Mouse (Mus musculus): ENCODE results near the gene Gas2l3. TPM values are rescaled to one million over a fixed set of nuclear protein-coding genes. Genes with fewer than 3 reads are reported as not detected.

Gas2l3 gene
- total and polyA plus RNA-seq, 3 experiments, result 2.9 to 3.7 TPM; not detected in 1

GRCm38 (mm10) chr10:89430751-89431150 lies 13.0 kb downstream of the Gas2l3 start:
- H3K4me3 ChIP-seq (ENCODE audit: control insufficient read depth in 1 of 2, insufficient read depth in 1 of 2, low read depth in 2 of 2, low read length in 2 of 2), result no peak overlapping the region
- H3K27ac ChIP-seq (ENCODE audit: control insufficient read depth, low read depth, low read length), result no peak overlapping the region
- H3K4me1 ChIP-seq (ENCODE audit: control insufficient read depth in 1 of 2, insufficient read depth in 2 of 2, low read length in 2 of 2), result no peaks in the 10 kb centered on the region
- H3K79me2 ChIP-seq (ENCODE audit: control insufficient read depth, insufficient read depth, low read length, poor library complexity), result no peaks in the 10 kb centered on the region
- H3K27me3 ChIP-seq (ENCODE audit: control insufficient read depth in 1 of 2, insufficient read depth in 2 of 2, low read length in 2 of 2), result no peaks in the 10 kb centered on the region
- DNase-seq (ENCODE audit: low read depth, low spot score), result no peak
- H3K9ac ChIP-seq (ENCODE audit: control insufficient read depth, low read depth, low read length, poor library complexity, severe bottlenecking), result no peak overlapping the region
- no peak for TF ChIP-seq GATA1 (IDR thresholded peaks at IDR 0.05; ENCODE audit: low read depth, low read length)
- no peak for TF ChIP-seq USF2 (IDR thresholded peaks at IDR 0.05; ENCODE audit: borderline replicate concordance in 1 of 2, insufficient read depth in 1 of 2, low read depth in 1 of 2, low read length in 2 of 2)
- TF ChIP-seq TAL1 (IDR thresholded peaks at IDR 0.05; ENCODE audit: low read length), result no peak
- no peak for TF ChIP-seq USF1 (IDR thresholded peaks at IDR 0.05; ENCODE audit: low read depth, low read length)
- no peak for TF ChIP-seq CTCF (IDR thresholded peaks at IDR 0.05 in 2 of 3, conservative IDR thresholded peaks at IDR 0.05 in 1 of 3; ENCODE audit: control insufficient read depth in 1 of 3, insufficient read depth in 1 of 3, low read depth in 2 of 3, low read length in 3 of 3, poor library complexity in 1 of 3, severe bottlenecking in 1 of 3)
- TF ChIP-seq POLR2A (IDR thresholded peaks at IDR 0.05; ENCODE audit: control insufficient read depth in 1 of 2, insufficient read depth in 1 of 2, low read depth in 1 of 2, low read length in 2 of 2, poor library complexity in 1 of 2), result no peak
- no peak for TF ChIP-seq ZMIZ1 (IDR thresholded peaks at IDR 0.05; ENCODE audit: low read depth, low read length)
- no peak for TF ChIP-seq NELFE (IDR thresholded peaks at IDR 0.05; ENCODE audit: low read depth, low read length)
- no peak for TF ChIP-seq MEF2A (IDR thresholded peaks at IDR 0.05; ENCODE audit: extremely low read depth, insufficient replicate concordance, low read depth, low read length, poor library complexity, severe bottlenecking)
- no peak for TF ChIP-seq MXI1 (IDR thresholded peaks at IDR 0.05; ENCODE audit: low read depth, low read length)
- TF ChIP-seq SIN3A (IDR thresholded peaks at IDR 0.05; ENCODE audit: low read length), result no peak
- no peak for TF ChIP-seq TBP (IDR thresholded peaks at IDR 0.05; ENCODE audit: low read depth, low read length)
- TF ChIP-seq ZKSCAN1 (IDR thresholded peaks at IDR 0.05; ENCODE audit: low read depth, low read length), result no peak
- TF ChIP-seq RCOR1 (IDR thresholded peaks at IDR 0.05; ENCODE audit: low read depth, low read length), result no peak
- no peak for TF ChIP-seq NRF1 (IDR thresholded peaks at IDR 0.05; ENCODE audit: insufficient read depth, low read depth, low read length, poor library complexity, severe bottlenecking)
- no peak for TF ChIP-seq MYC (IDR thresholded peaks at IDR 0.05; ENCODE audit: low read depth, low read length)
- TF ChIP-seq MAFK (IDR thresholded peaks at IDR 0.05; ENCODE audit: borderline replicate concordance, low read depth, low read length), result no peak
- no peak for TF ChIP-seq CHD2 (IDR thresholded peaks at IDR 0.05; ENCODE audit: low read length)
- H3K9me3 ChIP-seq (replicated peaks; ENCODE audit: insufficient read depth, low read length), result no peaks in the 10 kb centered on the region
- H3K36me3 ChIP-seq (ENCODE audit: control insufficient read depth in 1 of 2, insufficient read depth in 2 of 2, low read length in 2 of 2), result no peaks in the 10 kb centered on the region; a peak in 2 of 4 replicates

GRCm38 (mm10) chr10:89424800-89425393 lies 18.9 kb downstream of the Gas2l3 start:
- Histone ChIP-seq H3K9me3 (replicated peaks; ENCODE audit: insufficient read depth, low read length) (no peaks in the 10 kb centered on the region), H3K9ac (ENCODE audit: control insufficient read depth, low read depth, low read length, poor library complexity, severe bottlenecking) (no peak overlapping the region), H3K4me3 (ENCODE audit: control insufficient read depth in 1 of 2, insufficient read depth in 1 of 2, low read depth in 2 of 2, low read length in 2 of 2) (no peak overlapping the region), H3K4me1 (ENCODE audit: control insufficient read depth in 1 of 2, insufficient read depth in 2 of 2, low read length in 2 of 2) (peaks cover 8 to 11% of the 10 kb centered on the region in 2 experiments), H3K36me3 (ENCODE audit: control insufficient read depth in 1 of 2, insufficient read depth in 2 of 2, low read length in 2 of 2) (peaks cover 3 to 15% of the 10 kb centered on the region in 2 experiments), H3K79me2 (ENCODE audit: control insufficient read depth, insufficient read depth, low read length, poor library complexity) (no peaks in the 10 kb centered on the region), H3K27me3 (ENCODE audit: control insufficient read depth in 1 of 2, insufficient read depth in 2 of 2, low read length in 2 of 2) (no peaks in the 10 kb centered on the region), H3K27ac (ENCODE audit: control insufficient read depth, low read depth, low read length) (no peak overlapping the region)
- no peak for DNase-seq (ENCODE audit: low read depth, low spot score)
- TF ChIP-seq POLR2AphosphoS2 (IDR thresholded peaks at IDR 0.05; ENCODE audit: low read length) (no peak), TBP (IDR thresholded peaks at IDR 0.05; ENCODE audit: low read depth, low read length) (no peak), EP300 (IDR thresholded peaks at IDR 0.05; ENCODE audit: low read depth in 1 of 2, low read length in 2 of 2) (no peak), GABPA (IDR thresholded peaks at IDR 0.05; ENCODE audit: low read depth, low read length) (no peak), USF1 (IDR thresholded peaks at IDR 0.05; ENCODE audit: low read depth, low read length) (no peak), MAZ (IDR thresholded peaks at IDR 0.05; ENCODE audit: low read depth, low read length) (no peak), MYC (IDR thresholded peaks at IDR 0.05; ENCODE audit: low read depth, low read length) (no peak), HCFC1 (IDR thresholded peaks at IDR 0.05; ENCODE audit: low read depth, low read length) (no peak), CHD2 (IDR thresholded peaks at IDR 0.05; ENCODE audit: low read length) (no peak), UBTF (IDR thresholded peaks at IDR 0.05; ENCODE audit: borderline replicate concordance, insufficient read depth, low read depth, low read length) (no peak), SMC3 (IDR thresholded peaks at IDR 0.05; ENCODE audit: low read depth, low read length) (no peak), RCOR1 (IDR thresholded peaks at IDR 0.05; ENCODE audit: low read depth, low read length) (no peak), TCF12 (IDR thresholded peaks at IDR 0.05; ENCODE audit: low read depth, low read length) (no peak)

Measured in MEL (cell line).